Mouse (Mus musculus) testis, adult 2 months (tissue): ENCODE measurements around the gene Fn1. TPM values are rescaled to one million over a fixed set of nuclear protein-coding genes. Genes with fewer than 3 reads are reported as not detected.

Experiments used
- H3K27ac ChIP-seq: fragments of 200-500 bp; 2 replicates; pipeline ENCODE4 v1.5.1; 2012; ENCODE audit warnings: low read depth, low read length; ENCODE audit not compliant: control insufficient read depth, insufficient read depth
- H3K27me3 ChIP-seq: fragments of 200-500 bp; 2 replicates; pipeline ENCODE4 v1.6.1; 2012; ENCODE audit warnings: mild to moderate bottlenecking, low read length, moderate library complexity; ENCODE audit not compliant: control insufficient read depth, insufficient read depth
- H3K36me3 ChIP-seq: fragments of 200-500 bp; 2 replicates; pipeline ENCODE4 v1.6.1; 2012; ENCODE audit warnings: mild to moderate bottlenecking, low read length; ENCODE audit not compliant: control insufficient read depth, insufficient read depth
- H3K4me1 ChIP-seq: fragments of 200-500 bp; 2 replicates; pipeline ENCODE4 v1.6.1; 2012; ENCODE audit warnings: low read length; ENCODE audit not compliant: control insufficient read depth, insufficient read depth
- H3K4me3 ChIP-seq: fragments of 200-500 bp; 2 replicates; pipeline ENCODE4 v1.5.1; 2012; ENCODE audit warnings: low read depth, mild to moderate bottlenecking, low read length, moderate library complexity, mixed read lengths; ENCODE audit not compliant: control insufficient read depth
- CTCF ChIP-seq: fragments of 200-500 bp; IDR thresholded peaks from 2 replicates; pipeline ENCODE4 v1.5.1; 2012; ENCODE audit warnings: low read depth, mild to moderate bottlenecking, inconsistent platforms, low read length, moderate library complexity; ENCODE audit not compliant: control insufficient read depth, insufficient read depth, insufficient replicate concordance
- POLR2A ChIP-seq: fragments of 200-500 bp; IDR thresholded peaks from 2 replicates; pipeline ENCODE4 v1.6.1; 2012; ENCODE audit warnings: low read depth, mild to moderate bottlenecking, inconsistent platforms, low read length, moderate library complexity; ENCODE audit not compliant: control insufficient read depth
- polyA plus RNA-seq: library from polyadenylated mRNA; depleted of rRNA; stranded (reverse); fragments of >200 nt; gene quantifications from 2 replicates; pipeline ENCODE4 v1.2.3, GENCODE M21; 2012; rRNA removed

Fn1 gene
- polyA plus RNA-seq, 1 experiment = 15.8 TPM

DNA sequence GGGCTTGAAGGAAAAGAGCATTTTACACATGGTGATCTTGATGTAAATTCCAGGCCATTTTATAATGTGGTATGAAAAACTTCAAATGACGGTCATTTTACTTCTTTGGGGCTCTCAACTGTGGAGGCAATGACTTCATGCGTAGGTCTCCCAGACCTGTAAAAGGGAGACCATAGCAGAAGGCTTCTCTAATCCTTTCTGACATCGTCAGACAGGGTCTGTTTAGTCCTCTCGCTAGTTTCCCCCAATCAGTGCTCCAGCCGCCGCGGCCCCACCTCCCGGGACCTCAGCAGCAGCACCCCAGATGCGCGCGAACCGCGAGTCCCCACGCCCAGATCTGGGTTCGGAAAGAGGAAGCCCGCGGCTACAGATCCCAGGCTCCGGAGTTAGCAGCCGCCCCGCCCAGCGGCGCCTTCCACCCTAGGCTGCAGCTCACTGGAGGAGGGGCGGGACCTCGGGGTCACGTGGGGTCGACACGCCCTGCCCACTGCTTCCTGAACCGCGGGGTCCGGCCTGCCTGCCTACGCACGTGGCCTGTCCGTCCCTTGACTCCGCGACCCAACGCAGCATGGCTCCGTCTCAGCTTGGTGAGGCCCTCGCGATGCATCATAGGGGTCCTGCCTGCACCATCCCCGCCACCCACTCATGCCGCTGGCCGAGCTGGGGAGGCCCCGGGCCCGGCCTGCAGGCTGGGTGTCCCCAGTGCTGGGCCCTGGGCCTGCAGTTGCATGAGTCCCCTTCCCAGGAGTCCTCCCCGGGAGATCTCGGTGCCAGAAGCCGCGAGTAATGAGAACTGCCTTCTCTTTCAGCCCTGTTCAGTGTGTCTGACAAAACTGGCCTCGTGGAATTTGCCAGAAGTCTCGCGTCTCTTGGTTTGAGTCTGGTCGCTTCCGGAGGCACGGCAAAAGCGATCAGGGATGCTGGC, 96.0 kb downstream of the Fn1 start, which contains the start of gene Atic:
Atic (plus strand) TSS at position 463 of the 925 bp plus-strand sequence.
- TF ChIP-seq POLR2A (peak; percentile 76; the same call in 1 of the 2 replicates), CTCF (no peak)
- Histone ChIP-seq H3K4me3 (peak within 1 kb of the TSS; percentile 86), H3K27ac (peak within 1 kb of the TSS; percentile 51)

DNA sequence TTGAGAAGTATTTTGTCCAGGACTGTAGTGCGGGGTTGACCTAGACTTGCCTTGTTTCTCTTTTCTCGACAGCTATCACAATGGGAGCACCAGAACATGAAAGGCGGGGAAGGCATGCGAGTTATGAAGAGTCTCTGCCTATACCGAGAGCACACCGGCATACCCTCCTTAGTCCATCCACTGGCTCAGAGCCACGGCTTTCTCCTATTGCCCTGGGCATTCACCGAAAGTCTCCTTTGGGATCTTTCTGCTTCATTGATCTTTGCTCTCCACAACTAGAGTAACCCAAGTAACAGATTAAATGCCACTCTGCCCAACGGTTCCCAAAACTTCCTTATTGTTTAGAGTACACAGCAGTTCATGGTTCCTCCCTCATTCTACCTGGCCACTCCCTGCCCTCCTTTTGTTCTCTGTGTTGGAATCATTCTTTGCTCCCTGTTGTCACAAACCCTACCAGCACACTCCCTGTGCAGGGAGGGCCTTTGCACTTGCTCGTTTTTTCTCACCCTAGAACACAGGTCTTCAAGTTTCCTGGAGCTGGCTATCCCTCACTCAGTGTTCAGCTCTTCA, 102.3 kb downstream of the Fn1 start:
- H3K4me1 ChIP-seq = no peaks in the 10 kb centered on the region
- no peak overlapping the region for H3K4me3 ChIP-seq
- H3K36me3 ChIP-seq = no peaks in the 10 kb centered on the region
- H3K27me3 ChIP-seq = no peaks in the 10 kb centered on the region
- TF ChIP-seq CTCF (no peak), POLR2A (no peak)
- H3K27ac ChIP-seq = no peak overlapping the region

More for the DNA sequence above, 96.0 kb downstream of the Fn1 start, which contains the start of gene Atic:
- peaks cover 7% of the 10 kb centered on the region for H3K4me1 ChIP-seq
- no peaks in the 10 kb centered on the region for H3K36me3 ChIP-seq
- H3K27me3 ChIP-seq = no peaks in the 10 kb centered on the region

- Histone ChIP-seq H3K27me3 (no peaks in the 10 kb centered on the region), H3K36me3 (no peaks in the 10 kb centered on the region), H3K4me3 (no peak overlapping the region), H3K27ac (no peak overlapping the region), H3K4me1 (no peaks in the 10 kb centered on the region)
- no peak for TF ChIP-seq POLR2A
- no peak for TF ChIP-seq CTCF
Observed at GRCm38 (mm10) chr1:71540437-71540836, 112.6 kb downstream of the Fn1 start.

DNA sequence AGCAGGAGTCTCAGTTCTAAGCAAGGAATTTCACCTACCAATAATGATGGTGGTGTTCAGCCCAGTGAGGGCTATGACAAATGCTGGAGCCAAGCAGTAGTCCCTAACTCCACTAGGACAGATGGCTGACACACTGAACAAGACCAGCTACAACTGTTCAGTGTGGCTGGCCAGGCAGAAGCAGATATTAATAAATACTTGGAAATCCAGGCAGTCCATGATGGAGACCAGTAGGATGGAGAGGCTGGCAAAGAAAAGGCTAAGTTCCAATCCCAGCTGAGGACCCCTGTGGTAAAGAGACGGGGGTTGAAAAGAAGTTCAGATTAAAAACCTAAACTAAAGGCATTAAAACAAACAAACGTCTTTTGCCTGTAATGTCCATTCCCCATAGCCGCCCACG, 113.4 kb downstream of the Fn1 start:
- no peak overlapping the region for H3K4me3 ChIP-seq
- no peaks in the 10 kb centered on the region for H3K4me1 ChIP-seq
- no peaks in the 10 kb centered on the region for H3K36me3 ChIP-seq
- TF ChIP-seq POLR2A = no peak
- TF ChIP-seq CTCF = no peak
- H3K27me3 ChIP-seq = no peaks in the 10 kb centered on the region
- no peak overlapping the region for H3K27ac ChIP-seq

Other genes starting within 250 kb of the Fn1 start
- gene Abca12, start 238.3 kb downstream of the Fn1 start, polyA plus RNA-seq = 0.22 and 0.23 TPM in 2 replicates
- gene Atic, start 96.0 kb downstream of the Fn1 start, polyA plus RNA-seq = 6.6 and 7.8 TPM in 2 replicates